Mouse (Mus musculus): ENCODE results near the gene Fgb.

The Fgb gene

GRCm38 (mm10) chr3:83030331-83030730, 19.3 kb downstream of the Fgb start:
- DNase-seq (ENCODE audit: extremely low read depth, insufficient read length, low spot score): no peak

DNA sequence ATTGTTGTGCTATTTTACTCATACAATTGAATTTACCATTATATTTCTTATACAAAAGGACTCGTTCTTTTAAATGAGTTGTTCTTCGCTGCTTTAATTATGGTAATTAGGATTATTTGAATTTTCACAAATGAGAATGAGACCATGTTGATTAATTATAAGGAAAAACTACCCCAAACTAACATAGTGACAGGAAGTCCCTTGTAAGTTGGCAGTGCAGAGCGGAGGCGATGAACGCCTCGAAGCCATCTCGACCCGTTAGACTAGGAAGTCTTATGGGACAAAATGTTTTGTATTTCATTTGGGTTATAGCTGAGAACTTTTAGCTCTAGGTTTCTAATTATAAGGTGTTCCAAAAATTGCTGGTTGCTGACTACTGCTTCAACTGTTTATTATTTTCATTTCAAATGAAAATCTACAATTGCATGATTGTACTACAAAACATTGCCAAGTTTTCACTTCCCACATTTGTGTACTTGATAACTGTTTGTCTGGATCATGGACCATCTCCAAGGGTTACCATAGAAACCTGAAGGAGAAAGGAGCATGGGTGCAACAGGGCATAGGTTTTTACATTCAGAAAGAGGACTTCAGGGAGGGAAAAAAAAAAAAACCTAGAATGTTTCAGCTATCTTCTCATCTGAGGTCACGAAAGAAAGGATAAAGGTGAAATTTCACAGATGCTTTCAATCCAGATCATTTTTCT, 22.0 kb downstream of the Fgb start:
- no peak for DNase-seq (ENCODE audit: extremely low read depth, insufficient read length, low spot score)

GRCm38 (mm10) chr3:83025475-83026301, 24.0 kb downstream of the Fgb start, which contains the start of gene Fga:
Gene Fga (plus strand): TSS chr3:83026076.
- DNase-seq (ENCODE audit: extremely low read depth, insufficient read length, low spot score): no peak

GRCm38 (mm10) chr3:83025036-83025435, 24.6 kb downstream of the Fgb start:
- DNase-seq (ENCODE audit: extremely low read depth, insufficient read length, low spot score): no peak

GRCm38 (mm10) chr3:83021176-83021575, 28.5 kb downstream of the Fgb start:
- no peak for DNase-seq (ENCODE audit: extremely low read depth, insufficient read length, low spot score)

- DNase-seq (ENCODE audit: extremely low read depth, insufficient read length, low spot score): no peak
Measured at GRCm38 (mm10) chr3:83020387-83020786, 29.3 kb downstream of the Fgb start.

- DNase-seq (ENCODE audit: extremely low read depth, insufficient read length, low spot score): no peak
Measured at GRCm38 (mm10) chr3:83016236-83016635, 33.4 kb downstream of the Fgb start.

DNA sequence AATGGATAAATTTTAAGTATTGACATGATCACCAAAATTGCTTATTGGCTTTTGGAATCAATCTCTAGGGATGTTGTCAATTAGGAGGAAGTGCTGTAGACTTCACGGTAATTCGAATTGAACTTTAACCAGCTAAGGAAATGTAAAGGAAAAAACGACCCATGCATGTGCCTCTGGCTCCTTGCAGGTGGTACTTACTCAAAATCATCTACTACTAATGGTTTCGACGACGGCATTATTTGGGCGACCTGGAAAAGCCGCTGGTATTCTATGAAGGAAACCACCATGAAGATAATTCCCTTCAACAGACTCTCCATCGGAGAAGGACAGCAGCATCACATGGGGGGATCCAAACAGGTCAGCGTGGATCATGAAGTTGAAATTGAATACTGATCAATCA, 35.7 kb downstream of the Fgb start:
- DNase-seq (ENCODE audit: extremely low read depth, insufficient read length, low spot score): no peak

GRCm38 (mm10) chr3:83012636-83013035, 37.0 kb downstream of the Fgb start:
- no peak for DNase-seq (ENCODE audit: extremely low read depth, insufficient read length, low spot score)

GRCm38 (mm10) chr3:83011565-83011964, 38.1 kb downstream of the Fgb start:
- DNase-seq (ENCODE audit: extremely low read depth, insufficient read length, low spot score): no peak

DNA sequence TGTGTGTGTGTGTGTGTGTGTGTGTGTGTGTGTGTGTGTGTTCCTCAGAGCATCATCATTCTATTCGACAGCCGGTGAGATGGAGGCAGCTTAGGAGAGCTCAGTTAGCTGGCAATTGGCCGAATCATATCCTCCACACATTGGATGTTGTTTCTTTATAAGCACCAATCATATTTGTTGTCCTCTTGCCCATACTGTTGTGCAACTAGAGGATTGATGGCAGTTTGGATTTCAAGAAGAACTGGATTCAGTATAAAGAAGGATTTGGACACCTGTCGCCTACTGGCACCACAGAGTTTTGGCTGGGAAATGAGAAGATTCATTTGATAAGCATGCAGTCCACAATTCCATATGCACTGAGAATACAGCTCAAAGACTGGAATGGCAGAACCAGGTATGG, 38.5 kb downstream of the Fgb start:
- no peak for DNase-seq (ENCODE audit: extremely low read depth, insufficient read length, low spot score)

GRCm38 (mm10) chr3:83010291-83010690, 39.4 kb downstream of the Fgb start:
- no peak for DNase-seq (ENCODE audit: extremely low read depth, insufficient read length, low spot score)

GRCm38 (mm10) chr3:83007557-83007956, 42.1 kb downstream of the Fgb start, which contains the start of gene Fgg:
Gene Fgg (plus strand): TSS chr3:83007724.
- no peak for DNase-seq (ENCODE audit: extremely low read depth, insufficient read length, low spot score)

GRCm38 (mm10) chr3:83004801-83005200, 44.9 kb downstream of the Fgb start:
- DNase-seq (ENCODE audit: extremely low read depth, insufficient read length, low spot score): no peak

DNA sequence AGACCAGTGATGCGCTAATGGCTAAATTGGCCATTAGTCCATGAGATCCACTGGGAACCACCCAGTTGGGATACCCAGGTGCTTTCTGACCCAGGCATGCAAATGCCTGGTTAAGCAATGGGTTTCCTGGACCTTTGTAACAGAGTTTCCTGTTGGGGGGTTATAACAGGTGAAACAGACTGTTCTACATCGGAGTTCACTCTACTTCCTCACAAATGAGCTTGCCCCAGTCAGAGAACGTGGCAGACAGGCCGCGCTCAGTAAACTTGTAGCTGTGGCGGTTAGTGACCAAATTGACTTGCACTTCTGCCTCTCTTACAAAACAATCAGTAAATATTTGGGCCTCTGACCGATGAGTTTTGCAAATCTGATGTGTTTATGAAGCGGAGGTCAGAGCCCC, 46.6 kb downstream of the Fgb start:
- no peak for DNase-seq (ENCODE audit: extremely low read depth, insufficient read length, low spot score)

DNA sequence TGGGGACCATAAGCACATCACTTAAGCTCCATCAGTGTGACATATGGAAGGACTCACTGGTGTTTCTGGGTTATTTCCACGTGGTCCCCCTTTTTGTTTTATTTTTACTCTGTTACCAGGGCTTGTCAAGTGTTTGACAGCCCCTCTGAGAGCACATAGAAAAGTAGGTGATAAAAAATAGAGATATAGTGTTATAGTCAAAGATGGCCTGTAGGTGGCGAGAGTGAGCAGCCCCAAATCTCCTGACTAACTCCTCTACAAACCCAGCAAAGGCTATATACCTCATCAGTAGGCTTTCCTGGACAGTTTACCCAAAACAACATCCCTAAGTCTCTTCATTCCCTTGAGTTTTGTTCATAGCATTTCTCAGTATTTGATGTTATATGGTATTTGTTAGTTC, 47.5 kb downstream of the Fgb start:
- no peak for DNase-seq (ENCODE audit: extremely low read depth, insufficient read length, low spot score)

- DNase-seq (ENCODE audit: extremely low read depth, insufficient read length, low spot score): no peak
Measured at GRCm38 (mm10) chr3:82999995-83000394, 49.7 kb downstream of the Fgb start.

GRCm38 (mm10) chr3:82998772-82999463, 50.7 kb downstream of the Fgb start:
- DNase-seq (ENCODE audit: extremely low read depth, insufficient read length, low spot score): no peak

DNA sequence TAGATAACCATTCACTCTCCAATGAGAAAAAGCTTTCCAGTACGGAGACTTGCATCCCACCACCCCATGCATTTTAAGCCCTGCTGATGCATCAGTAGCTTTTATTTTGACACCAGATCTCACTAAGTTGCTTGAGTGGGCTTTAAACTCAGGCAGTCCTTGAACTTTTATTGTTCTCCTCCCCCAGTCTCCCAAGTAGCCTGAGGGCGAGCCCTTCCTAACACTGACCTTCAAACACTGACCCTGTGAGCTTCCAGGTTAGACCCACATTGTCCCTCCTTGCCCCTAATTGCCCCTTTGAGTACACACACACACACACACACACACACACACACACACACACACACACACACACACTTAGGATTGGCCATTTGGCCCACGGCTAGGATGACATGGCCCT, 53.0 kb downstream of the Fgb start:
- DNase-seq (ENCODE audit: extremely low read depth, insufficient read length, low spot score): no peak

DNA sequence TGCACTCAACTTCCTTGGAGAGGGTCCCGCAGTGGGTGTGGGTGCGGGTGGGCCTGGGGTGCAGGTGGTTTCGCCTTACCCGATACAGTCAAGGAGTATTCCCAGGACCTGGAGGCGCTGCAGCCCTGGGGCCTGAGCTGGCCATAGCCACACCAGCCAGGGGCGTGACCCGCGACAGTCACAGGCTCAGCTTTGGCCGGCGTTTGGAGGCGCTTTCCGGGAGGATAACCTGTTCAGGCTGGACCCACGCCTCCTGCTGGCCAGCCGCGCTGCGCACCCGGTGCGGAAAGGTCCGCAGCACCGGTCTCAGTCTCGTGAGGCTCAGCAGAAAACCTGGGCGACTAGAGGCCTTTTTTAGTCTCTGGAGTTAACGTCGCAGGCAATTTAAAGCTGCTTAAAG, 54.3 kb downstream of the Fgb start:
- no peak for DNase-seq (ENCODE audit: extremely low read depth, insufficient read length, low spot score)

- no peak for DNase-seq (ENCODE audit: extremely low read depth, insufficient read length, low spot score)
Measured at GRCm38 (mm10) chr3:82992956-82993355, 56.7 kb downstream of the Fgb start.

Data from 3134 (cell line).